Mouse (Mus musculus): ENCODE measurements around the gene Apoc4.

GRCm38 (mm10) chr7:19664955-19665841, 16.1 kb downstream of the Apoc4 start, which contains the start of gene Clptm1:
- peak; percentile 75; the same call in 1 of the 2 replicates for TF ChIP-seq POLR2A (IDR thresholded peaks at IDR 0.05; ENCODE audit: borderline replicate concordance, control insufficient read depth, low read depth, low read length)
- TF ChIP-seq CTCF (IDR thresholded peaks at IDR 0.05; ENCODE audit: control insufficient read depth, insufficient read depth, low read length): 0 out of 2 replicates have a peak, but pooled peaks have one; percentile 22

All from bone marrow, adult 2 months (tissue).